Mouse (Mus musculus): ENCODE measurements at regions not wholly inside any gene's neighbourhood (a gene's known extent, or its start where the extent isn't known, plus 50 kb on each side); places are given as distances from the start of the nearest gene placed in this dataset.

GRCm38 (mm10) chr4:75529607-75530006, 251.5 kb upstream of the Dmac1 start:
- TF ChIP-seq CTCF (conservative IDR thresholded peaks at IDR 0.05; ENCODE audit: low read length): no peak
- no peak for TF ChIP-seq POU5F1 (IDR thresholded peaks at IDR 0.05; ENCODE audit: borderline replicate concordance, low read length)
